In the genomic region with DNA sequence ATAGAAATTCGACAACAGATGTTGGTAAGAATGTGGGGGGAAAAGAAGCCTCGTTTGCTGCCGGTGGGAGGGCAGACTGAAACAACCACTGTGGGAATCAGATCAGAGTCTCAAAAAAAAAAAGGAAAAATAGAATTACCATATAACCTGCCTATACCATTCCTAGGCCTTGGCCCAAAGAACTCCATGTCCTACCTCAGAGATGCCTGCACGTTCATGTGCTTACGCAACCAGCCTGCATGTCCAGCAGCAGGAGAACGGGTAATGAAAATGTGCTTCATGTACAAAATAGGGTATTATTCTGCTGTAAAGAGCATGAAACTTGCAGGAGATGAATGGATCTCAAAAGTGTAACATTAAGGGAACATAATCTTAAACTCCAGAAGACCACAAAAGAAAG, we compare ENCODE assay signal across 24 mouse cellular contexts.
A peak's percentile ranks its signal among the peaks of the same experiment; 100 is the strongest.
DNase-seq lines count a peak whose midpoint lies in the region; ATAC-seq and TF ChIP-seq lines count a peak whose summit lies in the region.
"Had no signal": no experiment of that assay in that cellular context is flagged by ENCODE, and none has a peak within 500 bp of the region (broad histone marks: within the 10 kb centered on the region; RNA-seq: fewer than 3 reads in every experiment).

No protein-coding gene starts in this region.

- H3K36me3 ChIP-seq in heart, adult 2 months (ENCODE audit: control insufficient read depth, insufficient read depth, low read length) = no peaks in the 10 kb centered on the region; the same call in 1 of the 2 replicates
- no peaks in the 10 kb centered on the region for H3K36me3 ChIP-seq in liver, embryonic 16.5 days (ENCODE audit: control insufficient read depth, insufficient read depth)
- H3K36me3 ChIP-seq in lung, postnatal 0 days (ENCODE audit: insufficient read depth, low read length) = no peaks in the 10 kb centered on the region
- H3K36me3 ChIP-seq: embryonic facial prominence, embryonic 12.5 days; embryonic facial prominence, embryonic 15.5 days had no signal

- no peaks in the 10 kb centered on the region for H3K9me3 ChIP-seq in liver, embryonic 16.5 days (replicated peaks; ENCODE audit: control insufficient read depth, low read length)
- H3K9me3 ChIP-seq in lung, postnatal 0 days (ENCODE audit: low read length) = no peaks in the 10 kb centered on the region
- H3K9me3 ChIP-seq: embryonic facial prominence, embryonic 12.5 days; embryonic facial prominence, embryonic 15.5 days had no signal

- no peak overlapping the region for H3K4me3 ChIP-seq in heart, adult 2 months
- no peak overlapping the region for H3K4me3 ChIP-seq in liver, embryonic 16.5 days (ENCODE audit: low read depth, low read length)
- H3K4me3 ChIP-seq in lung, postnatal 0 days (ENCODE audit: low read depth, low read length) = no peak overlapping the region
- no peak overlapping the region for H3K4me3 ChIP-seq in lung, adult 2 months (replicated peaks; ENCODE audit: extremely low read depth, low read depth, low read length)
- H3K4me3 ChIP-seq: embryonic facial prominence, embryonic 12.5 days; embryonic facial prominence, embryonic 15.5 days had no signal

- TF ChIP-seq CTCF in heart, adult 2 months (IDR thresholded peaks at IDR 0.05) = no peak
- TF ChIP-seq CTCF in lung, postnatal 0 days (IDR thresholded peaks at IDR 0.05) = no peak
- TF ChIP-seq CTCF in lung, adult 2 months (IDR thresholded peaks at IDR 0.05; ENCODE audit: insufficient read depth, low read length) = no peak

- no peaks in the 10 kb centered on the region for H3K79me2 ChIP-seq in heart, adult 2 months (replicated peaks; ENCODE audit: control insufficient read depth, insufficient read depth, low read length)

- H3K4me2 ChIP-seq in liver, embryonic 16.5 days (ENCODE audit: low read depth, low read length) = no peak overlapping the region
- no peak overlapping the region for H3K4me2 ChIP-seq in lung, postnatal 0 days (replicated peaks; ENCODE audit: low read depth, low read length)
- H3K4me2 ChIP-seq: embryonic facial prominence, embryonic 12.5 days; embryonic facial prominence, embryonic 15.5 days; heart, embryonic 11.5 days; hindbrain, embryonic 14.5 days had no signal

- WGBS in heart, adult 2 months = 85% methylated on average over 6 of the region's 6 CpGs
- 65% methylated on average over 6 of the region's 6 CpGs for WGBS in liver, embryonic 16.5 days (ENCODE audit: insufficient replicate concordance)
- 55% methylated on average over 6 of the region's 6 CpGs for WGBS in lung, postnatal 0 days
- WGBS in lung, adult 2 months = 71% methylated on average over 6 of the region's 6 CpGs

- peak overlapping the region; percentile 81 for H3K27ac ChIP-seq in heart, adult 2 months
- no peak overlapping the region for H3K27ac ChIP-seq in liver, embryonic 16.5 days (ENCODE audit: low read length)
- no peak overlapping the region for H3K27ac ChIP-seq in lung, postnatal 0 days (ENCODE audit: low read length)
- H3K27ac ChIP-seq: embryonic facial prominence, embryonic 12.5 days; embryonic facial prominence, embryonic 15.5 days; hindbrain, embryonic 14.5 days; hindbrain, postnatal 0 days had no signal

- no peak overlapping the region for H3K9ac ChIP-seq in heart, adult 2 months (ENCODE audit: low read depth, low read length)
- no peak overlapping the region for H3K9ac ChIP-seq in liver, embryonic 16.5 days (ENCODE audit: low read depth, low read length)
- H3K9ac ChIP-seq in lung, postnatal 0 days (replicated peaks; ENCODE audit: low read depth) = no peak overlapping the region
- H3K9ac ChIP-seq: embryonic facial prominence, embryonic 12.5 days; embryonic facial prominence, embryonic 15.5 days; forebrain, postnatal 0 days; hindbrain, embryonic 14.5 days had no signal

- TF ChIP-seq EP300 in heart, adult 2 months (IDR thresholded peaks at IDR 0.05; ENCODE audit: insufficient read depth, low read depth, low read length) = no peak
- TF ChIP-seq EP300 in lung, postnatal 0 days (IDR thresholded peaks at IDR 0.05) = no peak

- DNase-seq in heart, adult 2 months = no peak
- DNase-seq in heart, adult 18-20 months = no peak
- no peak for DNase-seq in liver
- DNase-seq in lung, postnatal 0 days (ENCODE audit: low spot score) = peak; percentile 31
- no peak for DNase-seq in lung, adult 2 months
- no peak for DNase-seq in neural tube, embryonic 10.5 days (ENCODE audit: extremely low spot score, low spot score)
- DNase-seq: adrenal gland, adult 2 months; B cell, adult 2 months; cerebellum, adult 11 months; cerebellum, adult 2 months; cerebellum, adult 9-11 months; cerebellum, postnatal 25 days; forebrain, postnatal 0 days; gastrocnemius, adult 2 months; gastrocnemius, postnatal 14 days had no signal

- no peaks in the 10 kb centered on the region for H3K27me3 ChIP-seq in heart, adult 2 months (ENCODE audit: control insufficient read depth, insufficient read depth, low read length)
- H3K27me3 ChIP-seq in liver, embryonic 16.5 days (ENCODE audit: control insufficient read depth, insufficient read depth, low read depth, low read length) = no peaks in the 10 kb centered on the region
- H3K27me3 ChIP-seq in lung, postnatal 0 days (replicated peaks; ENCODE audit: insufficient read depth, low read length) = no peaks in the 10 kb centered on the region
- H3K27me3 ChIP-seq: embryonic facial prominence, embryonic 12.5 days; embryonic facial prominence, embryonic 15.5 days had no signal

- no peak for TF ChIP-seq POLR2A in heart, adult 2 months (IDR thresholded peaks at IDR 0.05; ENCODE audit: insufficient read depth, low read depth, low read length)
- no peak for TF ChIP-seq POLR2A in lung, adult 2 months (IDR thresholded peaks at IDR 0.05; ENCODE audit: borderline replicate concordance, extremely low read depth, low read depth, low read length)

- peak; percentile 67 for ATAC-seq in liver, embryonic 16.5 days (ENCODE audit: low read depth)
- no peak for ATAC-seq in lung, postnatal 0 days
- ATAC-seq: CD4-positive, CD25-positive, alpha-beta regulatory T cell, adult 4 months; forebrain, embryonic 14.5 days; forebrain, postnatal 0 days; hindbrain, postnatal 0 days; inflammation-experienced regulatory T-cells, adult 6 months had no signal

- intact Hi-C loops in heart, adult 2 months (cut with DNase I) = loop anchor here (2.0 kb wide), 1 partner anchor 44 kb away; no protein-coding TSS in a partner anchor

- peaks cover 7% of the 10 kb centered on the region for H3K4me1 ChIP-seq in heart, adult 2 months (ENCODE audit: control insufficient read depth, insufficient read depth, low read length)
- H3K4me1 ChIP-seq in liver, embryonic 16.5 days (ENCODE audit: control insufficient read depth, low read depth, low read length) = peaks cover 4% of the 10 kb centered on the region
- peaks cover 8% of the 10 kb centered on the region; the same call in 1 of the 2 replicates for H3K4me1 ChIP-seq in lung, postnatal 0 days (ENCODE audit: insufficient read depth, low read depth, low read length)
- H3K4me1 ChIP-seq in lung, adult 2 months (ENCODE audit: control insufficient read depth, insufficient read depth, low read length) = peaks cover 10% of the 10 kb centered on the region
